Mouse (Mus musculus): Measurements from ENCODE around the gene Dsp. TPM values are rescaled to one million over a fixed set of nuclear protein-coding genes. Genes with fewer than 3 reads are reported as not detected.

Dsp gene
- total RNA-seq, 2 experiments from 2014 or later = 0.03 TPM; not detected in 1

- H3K4me3 ChIP-seq = no peak overlapping the region
- DNase-seq = no peak
- no peak overlapping the region for H3K27ac ChIP-seq
- intact Hi-C loops (cut with DNase I) = no loop called here
- no peak for TF ChIP-seq CTCF (IDR thresholded peaks at IDR 0.05)
Measured at GRCm38 (mm10) chr13:38211122-38211521, 60.0 kb downstream of the Dsp start.

- H3K4me3 ChIP-seq = no peak overlapping the region
- intact Hi-C loops (cut with DNase I) = no loop called here
- no peak for TF ChIP-seq CTCF (IDR thresholded peaks at IDR 0.05)
Measured at GRCm38 (mm10) chr13:38218686-38219085, 67.6 kb downstream of the Dsp start.

DNA sequence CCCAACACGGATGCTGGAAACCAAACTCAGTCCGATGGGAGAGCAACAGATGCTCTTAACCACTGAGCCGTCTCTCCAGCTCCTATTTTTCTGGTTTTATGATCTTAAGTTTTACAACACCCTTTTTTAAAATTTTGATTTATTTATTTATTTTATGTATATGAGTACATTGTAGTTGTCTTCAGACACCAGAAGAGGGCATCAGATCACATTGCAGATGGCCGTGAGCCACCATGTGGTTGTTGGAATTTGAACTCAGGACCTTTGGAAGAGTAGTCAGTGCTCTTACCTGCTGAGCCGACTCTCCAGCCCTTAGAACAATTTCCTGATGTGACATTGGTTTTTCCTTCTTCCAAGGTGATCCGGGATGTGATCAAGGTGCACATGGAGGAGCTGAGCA is 69.2 kb downstream of the Dsp start:
- no peak for DNase-seq
- intact Hi-C loops (cut with DNase I) = loop anchor here (10.0 kb wide), 1 partner anchor 766 kb away; no protein-coding TSS in a partner anchor
- peak; percentile 38 for TF ChIP-seq CTCF (IDR thresholded peaks at IDR 0.05)
- Histone ChIP-seq H3K27ac (no peak overlapping the region), H3K4me3 (no peak overlapping the region)

More at GRCm38 (mm10) chr13:38218686-38219085, 67.6 kb downstream of the Dsp start:
- DNase-seq = no peak
- H3K27ac ChIP-seq = no peak overlapping the region

GRCm38 (mm10) chr13:38230177-38230821 is 79.2 kb downstream of the Dsp start:
- intact Hi-C loops (cut with DNase I) = no loop called here
- no peak overlapping the region for H3K27ac ChIP-seq

DNA sequence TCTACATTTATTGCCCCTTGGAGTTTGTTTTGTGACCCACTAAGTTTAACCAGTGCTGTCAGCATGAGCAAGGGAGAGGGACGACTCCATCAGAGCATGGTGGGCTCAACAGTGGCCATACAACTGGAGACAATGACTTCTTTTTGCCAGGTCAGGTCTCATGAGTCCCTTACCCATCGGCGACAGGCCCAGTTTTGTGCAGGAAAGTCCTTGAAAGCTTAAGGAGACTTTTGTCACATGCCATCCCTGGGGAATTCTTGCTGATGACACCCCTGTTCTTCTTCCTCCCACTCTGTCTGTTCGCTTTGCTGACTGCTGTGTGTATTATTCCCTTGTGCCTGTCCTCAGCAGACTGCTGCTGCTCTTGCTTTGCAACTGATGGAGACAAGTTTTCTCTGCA is 81.3 kb downstream of the Dsp start:
- Histone ChIP-seq H3K27ac (no peak overlapping the region), H3K4me3 (no peak overlapping the region)
- intact Hi-C loops (cut with DNase I) = no loop called here
- DNase-seq = no peak
- TF ChIP-seq CTCF (IDR thresholded peaks at IDR 0.05) = no peak

More at GRCm38 (mm10) chr13:38230177-38230821, 79.2 kb downstream of the Dsp start:
- no peak for TF ChIP-seq CTCF (IDR thresholded peaks at IDR 0.05)
- no peak for DNase-seq
- no peak overlapping the region for H3K4me3 ChIP-seq

GRCm38 (mm10) chr13:38232856-38233625 is 81.9 kb downstream of the Dsp start:
- no peak for TF ChIP-seq CTCF (IDR thresholded peaks at IDR 0.05)
- Histone ChIP-seq H3K4me3 (no peak overlapping the region), H3K27ac (no peak overlapping the region)
- no peak for DNase-seq
- intact Hi-C loops (cut with DNase I) = no loop called here

DNA sequence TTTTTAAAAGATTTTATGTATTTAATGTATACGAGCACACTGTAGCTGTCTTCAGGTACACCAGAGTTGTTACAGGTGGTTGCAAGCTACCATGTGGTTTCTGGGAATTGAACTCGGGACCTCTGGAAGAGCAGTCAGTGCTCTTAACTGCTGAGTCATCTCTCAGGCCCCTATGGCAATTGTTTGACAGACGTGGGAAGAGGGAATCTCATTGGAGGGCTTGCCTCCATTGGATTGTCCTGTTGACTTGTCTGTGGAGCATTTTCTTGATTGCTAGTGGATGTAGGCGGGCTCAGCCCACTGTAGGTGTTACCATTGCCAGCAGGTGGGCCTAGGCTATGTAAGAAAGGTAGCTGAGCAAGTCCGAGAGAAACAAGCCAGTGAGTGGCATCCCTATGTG is 83.6 kb downstream of the Dsp start:
- TF ChIP-seq CTCF (IDR thresholded peaks at IDR 0.05) = no peak
- intact Hi-C loops (cut with DNase I) = no loop called here
- no peak for DNase-seq
- H3K27ac ChIP-seq = no peak overlapping the region
- H3K4me3 ChIP-seq = no peak overlapping the region

- Histone ChIP-seq H3K4me3 (no peak overlapping the region), H3K27ac (no peak overlapping the region)
- TF ChIP-seq CTCF (IDR thresholded peaks at IDR 0.05) = peak; percentile 2; the same call in 1 of the 2 replicates
- intact Hi-C loops (cut with DNase I) = no loop called here
- DNase-seq = no peak
Measured at GRCm38 (mm10) chr13:38235370-38235769, 84.3 kb downstream of the Dsp start.

DNA sequence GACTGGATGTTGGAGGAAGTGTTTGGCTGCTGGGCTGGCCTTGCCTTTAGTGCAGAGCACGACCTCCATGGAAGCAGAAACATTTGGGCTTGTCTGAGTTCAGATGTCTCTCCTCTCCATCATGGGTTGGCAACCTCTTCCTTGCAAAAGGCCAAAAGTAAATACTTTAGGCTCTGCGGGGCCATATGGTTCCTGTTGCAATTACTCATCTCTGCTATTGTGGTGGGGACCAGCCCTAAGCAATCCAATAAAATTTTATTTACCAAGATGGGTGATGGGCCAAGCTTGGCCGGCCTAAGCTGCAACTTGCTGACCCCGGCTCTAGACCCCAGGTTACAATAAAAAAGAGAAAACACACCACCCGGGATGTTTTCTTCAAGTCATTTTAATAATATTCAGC is 97.1 kb downstream of the Dsp start:
- DNase-seq = no peak
- no peak overlapping the region for H3K4me3 ChIP-seq
- no peak overlapping the region for H3K27ac ChIP-seq
- no peak for TF ChIP-seq CTCF (IDR thresholded peaks at IDR 0.05)
- intact Hi-C loops (cut with DNase I) = no loop called here

Other genes with a start within 250 kb of the Dsp start
- gene Ssr1, start 157.1 kb upstream of the Dsp start, total RNA-seq (2021) = 10 to 100 TPM; 66.3 to 72.4 TPM
- gene Riok1, start 114.3 kb upstream of the Dsp start, total RNA-seq (2021) = 1 to 10 TPM; 8.2 to 8.7 TPM
- 1 to 10 TPM in 1 of 2 experiments, under 1 TPM in 1; 0.74 to 1.5 TPM for gene Cage1, start 114.2 kb upstream of the Dsp start, total RNA-seq (2021)
- 10 to 100 TPM in 1 of 2 experiments, 1 to 10 TPM in 1; 9.9 to 10.3 TPM for gene Snrnp48, start 53.6 kb downstream of the Dsp start, total RNA-seq (2021)
- 10 to 100 TPM; 11.2 to 11.3 TPM for gene Bmp6, start 193.8 kb downstream of the Dsp start, total RNA-seq (2021)